Mouse (Mus musculus): Measurements from ENCODE around the gene Mfsd5. TPM values are rescaled to one million over a fixed set of nuclear protein-coding genes. Genes with fewer than 3 reads are reported as not detected.

Gene Mfsd5
- polyA plus RNA-seq, 1 experiment from 2014 or later: 66.3 TPM

GRCm38 (mm10) chr15:102295633-102296367, 16.5 kb downstream of the Mfsd5 start, which contains the start of gene Espl1:
Gene Espl1, plus strand, starts transcription at chr15:102296266.
- WGBS: 7% methylated on average over 25 of the region's 25 CpGs
- ATAC-seq (ENCODE audit: insufficient read depth, low FRiP score, low read depth): peak; percentile 99
- H3K27ac ChIP-seq: no peak within 1 kb of the TSS

GRCm38 (mm10) chr15:102296368-102297006, 17.2 kb downstream of the Mfsd5 start:
- H3K27ac ChIP-seq: no peak overlapping the region
- no peaks in the 10 kb centered on the region for H3K9me3 ChIP-seq
- peaks cover 3% of the 10 kb centered on the region; the same call in 1 of the 2 replicates for H3K4me1 ChIP-seq
- H3K27me3 ChIP-seq (replicated peaks): no peaks in the 10 kb centered on the region
- H3K36me3 ChIP-seq: peaks cover 10% of the 10 kb centered on the region; the same call in 1 of the 2 replicates
- H3K4me3 ChIP-seq (replicated peaks): peak overlapping the region; percentile 68
- H3K9ac ChIP-seq: peak overlapping the region; percentile 62
- ATAC-seq (ENCODE audit: insufficient read depth, low FRiP score, low read depth): no peak
- H3K4me2 ChIP-seq: peak overlapping the region; percentile 75
- WGBS: 5% methylated on average over 24 of the region's 24 CpGs

More at GRCm38 (mm10) chr15:102295633-102296367, 16.5 kb downstream of the Mfsd5 start, which contains the start of gene Espl1:
- Histone ChIP-seq H3K4me3 (replicated peaks) (peak within 1 kb of the TSS; percentile 68), H3K36me3 (peaks cover 10% of the 10 kb centered on the region; the same call in 1 of the 2 replicates), H3K9ac (peak within 1 kb of the TSS; percentile 62), H3K27me3 (replicated peaks) (no peaks in the 10 kb centered on the region), H3K4me2 (peak within 1 kb of the TSS; percentile 75), H3K9me3 (no peaks in the 10 kb centered on the region), H3K4me1 (peaks cover 3% of the 10 kb centered on the region; the same call in 1 of the 2 replicates)

GRCm38 (mm10) chr15:102302542-102302941, 23.3 kb downstream of the Mfsd5 start:
- H3K9ac ChIP-seq: no peak overlapping the region
- no peaks in the 10 kb centered on the region for H3K4me1 ChIP-seq
- H3K27ac ChIP-seq: no peak overlapping the region
- H3K36me3 ChIP-seq: peaks cover 38% of the 10 kb centered on the region
- no peaks in the 10 kb centered on the region for H3K9me3 ChIP-seq
- 76% methylated on average over 6 of the region's 6 CpGs for WGBS
- ATAC-seq (ENCODE audit: insufficient read depth, low FRiP score, low read depth): no peak
- no peak overlapping the region for H3K4me2 ChIP-seq
- H3K27me3 ChIP-seq (replicated peaks): no peaks in the 10 kb centered on the region
- H3K4me3 ChIP-seq (replicated peaks): no peak overlapping the region

- 85% methylated on average over 9 of the region's 9 CpGs for WGBS
- ATAC-seq (ENCODE audit: insufficient read depth, low FRiP score, low read depth): no peak
- H3K36me3 ChIP-seq: peaks cover 49% of the 10 kb centered on the region
Observed at GRCm38 (mm10) chr15:102308717-102309116, 29.5 kb downstream of the Mfsd5 start.

GRCm38 (mm10) chr15:102310074-102310845, 31.0 kb downstream of the Mfsd5 start:
- H3K27ac ChIP-seq: peak overlapping the region; percentile 40; the same call in 1 of the 2 replicates
- peak; percentile 45; the same call in 1 of the 2 replicates for ATAC-seq (ENCODE audit: insufficient read depth, low FRiP score, low read depth)
- H3K9ac ChIP-seq: no peak overlapping the region
- H3K9me3 ChIP-seq: no peaks in the 10 kb centered on the region
- 52% methylated on average over 10 of the region's 10 CpGs for WGBS
- H3K4me3 ChIP-seq (replicated peaks): no peak overlapping the region
- peaks cover 43% of the 10 kb centered on the region for H3K36me3 ChIP-seq
- H3K4me2 ChIP-seq: no peak overlapping the region
- no peaks in the 10 kb centered on the region for H3K27me3 ChIP-seq (replicated peaks)
- peaks cover 5% of the 10 kb centered on the region; the same call in 1 of the 2 replicates for H3K4me1 ChIP-seq

More at GRCm38 (mm10) chr15:102308717-102309116, 29.5 kb downstream of the Mfsd5 start:
- no peak overlapping the region for H3K4me2 ChIP-seq
- H3K27ac ChIP-seq: no peak overlapping the region
- H3K9ac ChIP-seq: no peak overlapping the region
- no peak overlapping the region for H3K4me3 ChIP-seq (replicated peaks)
- no peaks in the 10 kb centered on the region for H3K27me3 ChIP-seq (replicated peaks)
- H3K4me1 ChIP-seq: peaks cover 5% of the 10 kb centered on the region; the same call in 1 of the 2 replicates
- H3K9me3 ChIP-seq: no peaks in the 10 kb centered on the region

GRCm38 (mm10) chr15:102311489-102311888, 32.2 kb downstream of the Mfsd5 start:
- H3K9ac ChIP-seq: no peak overlapping the region
- H3K27me3 ChIP-seq (replicated peaks): no peaks in the 10 kb centered on the region
- H3K4me3 ChIP-seq (replicated peaks): no peak overlapping the region
- peaks cover 5% of the 10 kb centered on the region; the same call in 1 of the 2 replicates for H3K4me1 ChIP-seq
- no peak for ATAC-seq (ENCODE audit: insufficient read depth, low FRiP score, low read depth)
- H3K36me3 ChIP-seq: peaks cover 43% of the 10 kb centered on the region
- H3K9me3 ChIP-seq: no peaks in the 10 kb centered on the region
- H3K27ac ChIP-seq: no peak overlapping the region
- no peak overlapping the region for H3K4me2 ChIP-seq

GRCm38 (mm10) chr15:102315292-102315691, 36.0 kb downstream of the Mfsd5 start:
- no peaks in the 10 kb centered on the region for H3K9me3 ChIP-seq
- H3K36me3 ChIP-seq: peaks cover 51% of the 10 kb centered on the region
- H3K27ac ChIP-seq: no peak overlapping the region
- H3K27me3 ChIP-seq (replicated peaks): no peaks in the 10 kb centered on the region
- no peak overlapping the region for H3K9ac ChIP-seq
- H3K4me2 ChIP-seq: no peak overlapping the region
- WGBS: 90% methylated on average over 8 of the region's 8 CpGs
- no peak overlapping the region for H3K4me3 ChIP-seq (replicated peaks)
- ATAC-seq (ENCODE audit: insufficient read depth, low FRiP score, low read depth): no peak
- no peaks in the 10 kb centered on the region for H3K4me1 ChIP-seq

- no peak for ATAC-seq (ENCODE audit: insufficient read depth, low FRiP score, low read depth)
- no peaks in the 10 kb centered on the region for H3K9me3 ChIP-seq
- no peak overlapping the region for H3K4me2 ChIP-seq
- H3K9ac ChIP-seq: no peak overlapping the region
- peaks cover 55% of the 10 kb centered on the region for H3K36me3 ChIP-seq
- WGBS: 88% methylated on average over 6 of the region's 6 CpGs
- no peaks in the 10 kb centered on the region for H3K4me1 ChIP-seq
- no peak overlapping the region for H3K27ac ChIP-seq
- H3K27me3 ChIP-seq (replicated peaks): no peaks in the 10 kb centered on the region
- H3K4me3 ChIP-seq (replicated peaks): no peak overlapping the region
Observed at GRCm38 (mm10) chr15:102316263-102316662, 37.0 kb downstream of the Mfsd5 start.

- Histone ChIP-seq H3K9ac (no peak overlapping the region), H3K4me1 (peaks cover 11% of the 10 kb centered on the region), H3K36me3 (peaks cover 34% of the 10 kb centered on the region), H3K9me3 (no peaks in the 10 kb centered on the region), H3K4me3 (replicated peaks) (no peak overlapping the region), H3K4me2 (peak overlapping the region; percentile 55), H3K27ac (no peak overlapping the region), H3K27me3 (replicated peaks) (no peaks in the 10 kb centered on the region)
- no peak for ATAC-seq (ENCODE audit: insufficient read depth, low FRiP score, low read depth)
- 79% methylated on average over 12 of the region's 12 CpGs for WGBS
Observed at GRCm38 (mm10) chr15:102324654-102325473, 45.6 kb downstream of the Mfsd5 start.

GRCm38 (mm10) chr15:102326022-102326576, 46.8 kb downstream of the Mfsd5 start, which contains the start of gene Pfdn5:
Gene Pfdn5, plus strand, starts transcription at chr15:102326116.
- under 1% methylated on average over 40 of the region's 40 CpGs for WGBS
- H3K9me3 ChIP-seq: no peaks in the 10 kb centered on the region
- H3K4me3 ChIP-seq (replicated peaks): peak within 1 kb of the TSS; percentile 90
- H3K27ac ChIP-seq: peak within 1 kb of the TSS; percentile 78
- peaks cover 33% of the 10 kb centered on the region for H3K36me3 ChIP-seq
- H3K4me1 ChIP-seq: peaks cover 16% of the 10 kb centered on the region
- peak; percentile 88; the same call in 1 of the 2 replicates for ATAC-seq (ENCODE audit: insufficient read depth, low FRiP score, low read depth)
- H3K4me2 ChIP-seq: peak within 1 kb of the TSS; percentile 55
- peak within 1 kb of the TSS; percentile 82 for H3K9ac ChIP-seq
- H3K27me3 ChIP-seq (replicated peaks): no peaks in the 10 kb centered on the region
